Mouse (Mus musculus): ENCODE measurements around the gene Lrrc49.

DNA sequence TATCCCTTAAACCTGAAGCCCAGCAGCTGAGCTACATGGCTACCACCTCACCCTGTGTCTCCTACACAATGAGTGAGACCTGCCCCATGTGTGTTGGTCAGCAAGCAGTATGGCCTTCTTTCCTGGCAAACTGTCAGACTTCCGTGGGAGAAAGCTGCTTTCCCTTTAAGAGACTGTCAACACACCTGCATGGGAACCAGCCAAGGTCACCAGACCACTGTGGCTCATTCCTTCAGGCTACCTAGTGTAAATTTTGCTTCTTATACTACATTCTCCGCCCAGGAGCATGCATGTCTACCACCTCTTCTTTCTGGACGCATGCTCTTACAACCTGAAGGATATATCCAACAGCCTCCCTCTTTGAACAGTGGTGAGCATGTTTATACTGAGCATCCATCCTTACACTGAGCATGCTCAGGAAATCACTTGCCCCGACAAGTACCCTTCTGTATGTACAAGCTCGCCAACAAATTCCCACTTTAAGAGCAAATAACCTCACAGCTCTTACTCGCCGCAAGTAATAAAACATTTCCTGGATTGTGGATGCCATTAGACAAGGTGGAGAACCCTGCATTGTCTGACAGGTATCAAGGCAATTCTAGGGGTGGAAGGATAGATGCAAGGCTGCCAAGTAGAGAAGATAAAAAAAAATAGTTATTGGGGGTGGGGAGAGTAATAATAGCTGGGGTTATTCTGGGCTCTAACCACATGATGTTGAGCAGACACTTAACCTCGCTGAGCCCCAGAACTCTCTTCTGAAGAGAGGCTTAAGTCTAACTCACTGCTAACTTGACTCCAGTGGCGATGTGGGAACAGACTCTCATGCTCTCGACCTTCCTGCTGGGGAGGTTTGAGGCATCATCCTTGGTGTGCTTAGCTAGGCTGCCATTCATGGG, 158.4 kb downstream of the Lrrc49 start:
- TF ChIP-seq CTCF (IDR thresholded peaks at IDR 0.05; ENCODE audit: low read depth) (no peak), EP300 (IDR thresholded peaks at IDR 0.05; ENCODE audit: low read depth) (no peak)
